Mouse (Mus musculus): Measurements from ENCODE around the gene Stard13. TPM values are rescaled to one million over a fixed set of nuclear protein-coding genes. Genes with fewer than 3 reads are reported as not detected.
A peak's percentile ranks its signal among the peaks of the same experiment; 100 is the strongest.

The Stard13 gene
- polyA plus RNA-seq, 1 experiment from 2014 or later: 19.1 TPM

DNA sequence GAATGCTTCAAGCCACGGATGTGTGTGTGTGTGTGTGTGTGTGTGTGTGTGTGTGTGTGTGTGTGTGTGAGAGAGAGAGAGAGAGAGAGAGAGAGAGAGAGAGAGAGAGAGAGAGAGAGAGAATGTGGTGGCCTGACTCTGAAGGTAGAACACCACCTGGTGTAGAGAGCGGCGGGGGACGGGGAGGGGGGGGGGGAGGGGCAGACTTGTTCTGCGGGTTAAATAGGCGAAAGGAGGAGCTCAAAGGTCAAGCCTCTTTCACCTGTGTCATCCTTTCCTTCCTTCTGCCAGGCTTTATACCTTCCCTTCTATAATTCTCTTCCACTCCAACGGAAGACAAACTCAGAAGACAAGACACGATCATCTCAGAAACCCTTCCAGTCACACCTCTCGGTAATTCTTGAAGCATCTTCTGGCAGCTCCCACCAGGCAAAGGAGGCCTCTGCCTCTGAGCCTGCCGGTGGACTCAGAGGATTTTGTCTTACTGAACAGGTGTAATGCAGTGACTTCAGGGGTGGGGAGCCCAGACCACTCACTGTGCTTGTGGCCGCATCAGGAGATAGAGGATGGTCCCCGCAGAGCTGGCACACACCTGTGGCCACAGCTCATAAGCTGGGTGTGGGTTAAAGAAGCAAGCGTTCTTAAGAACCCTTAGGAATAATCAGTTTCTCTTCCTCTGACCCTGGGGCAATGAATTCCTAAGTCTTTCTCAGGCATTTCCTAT is 898 bp downstream of the Stard13 start:
- peaks cover 13% of the 10 kb centered on the region for H3K4me1 ChIP-seq (ENCODE audit: control insufficient read depth, insufficient read depth, low read length)
- H3K9ac ChIP-seq (ENCODE audit: low read length): peak overlapping the region; percentile 85
- no peaks in the 10 kb centered on the region for H3K36me3 ChIP-seq (ENCODE audit: control insufficient read depth, insufficient read depth, low read length)
- H3K4me2 ChIP-seq (ENCODE audit: low read depth, low read length): peak overlapping the region; percentile 99
- ATAC-seq (ENCODE audit: insufficient read depth, low FRiP score): no peak
- no peaks in the 10 kb centered on the region for H3K9me3 ChIP-seq (replicated peaks; ENCODE audit: control insufficient read depth, low read length)
- 20% methylated on average over 13 of the region's 13 CpGs for WGBS
- no peaks in the 10 kb centered on the region for H3K27me3 ChIP-seq (ENCODE audit: control insufficient read depth, insufficient read depth, low read length)
- peak overlapping the region; percentile 70 for H3K4me3 ChIP-seq (replicated peaks; ENCODE audit: low read length)
- H3K27ac ChIP-seq (ENCODE audit: low read length): peak overlapping the region; percentile 18

DNA sequence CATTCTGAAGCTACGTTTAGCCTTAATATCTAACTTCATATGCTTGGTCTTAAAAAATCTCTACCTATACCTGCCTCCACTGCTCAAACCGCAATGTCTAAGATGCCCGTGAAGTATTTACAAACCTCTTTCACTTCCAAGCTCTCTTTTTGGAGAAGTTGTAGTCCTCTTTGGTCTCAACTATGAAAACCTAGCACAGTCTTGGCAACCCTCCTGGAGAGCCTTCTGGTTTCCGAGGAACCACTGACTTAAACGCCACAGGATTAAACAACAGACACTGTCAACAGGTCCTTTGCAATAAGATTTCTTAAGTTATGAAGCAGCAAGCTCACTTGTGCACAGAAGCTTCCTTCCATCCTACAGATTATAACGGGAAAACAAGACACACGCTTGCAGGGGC is 1.8 kb downstream of the Stard13 start:
- ATAC-seq (ENCODE audit: insufficient read depth, low FRiP score): no peak
- H3K4me3 ChIP-seq (replicated peaks; ENCODE audit: low read length): no peak overlapping the region
- H3K4me2 ChIP-seq (ENCODE audit: low read depth, low read length): no peak overlapping the region
- no peak overlapping the region for H3K9ac ChIP-seq (ENCODE audit: low read length)
- H3K36me3 ChIP-seq (ENCODE audit: control insufficient read depth, insufficient read depth, low read length): no peaks in the 10 kb centered on the region
- H3K9me3 ChIP-seq (replicated peaks; ENCODE audit: control insufficient read depth, low read length): no peaks in the 10 kb centered on the region
- 84% methylated on average over 7 of the region's 7 CpGs for WGBS
- no peaks in the 10 kb centered on the region for H3K27me3 ChIP-seq (ENCODE audit: control insufficient read depth, insufficient read depth, low read length)
- H3K27ac ChIP-seq (ENCODE audit: low read length): no peak overlapping the region; the same call in 1 of the 2 replicates
- H3K4me1 ChIP-seq (ENCODE audit: control insufficient read depth, insufficient read depth, low read length): peaks cover 13% of the 10 kb centered on the region

DNA sequence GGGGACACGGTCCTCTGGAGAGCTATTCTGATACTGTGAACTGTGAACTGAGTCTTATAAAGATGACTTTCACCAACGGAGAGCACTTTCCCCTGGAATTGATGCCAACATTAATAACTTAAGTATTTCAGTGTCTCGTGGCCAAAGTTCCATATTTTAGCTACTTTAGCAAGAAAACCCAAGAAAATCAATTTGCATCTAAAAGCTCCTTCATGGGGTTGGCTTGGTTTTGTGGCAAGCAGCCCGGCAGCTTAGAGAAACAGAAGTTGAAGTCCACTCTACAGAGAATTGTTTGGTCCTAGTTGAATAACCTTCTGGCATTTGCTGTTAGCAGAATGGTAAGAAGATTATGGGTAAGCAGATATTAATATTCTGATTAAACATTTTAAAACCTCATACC is 2.2 kb downstream of the Stard13 start:
- Histone ChIP-seq H3K27ac (ENCODE audit: low read length) (no peak overlapping the region), H3K9ac (ENCODE audit: low read length) (no peak overlapping the region), H3K4me1 (ENCODE audit: control insufficient read depth, insufficient read depth, low read length) (peaks cover 13% of the 10 kb centered on the region), H3K4me3 (replicated peaks; ENCODE audit: low read length) (no peak overlapping the region), H3K36me3 (ENCODE audit: control insufficient read depth, insufficient read depth, low read length) (no peaks in the 10 kb centered on the region), H3K4me2 (ENCODE audit: low read depth, low read length) (no peak overlapping the region), H3K9me3 (replicated peaks; ENCODE audit: control insufficient read depth, low read length) (no peaks in the 10 kb centered on the region), H3K27me3 (ENCODE audit: control insufficient read depth, insufficient read depth, low read length) (no peaks in the 10 kb centered on the region)
- ATAC-seq (ENCODE audit: insufficient read depth, low FRiP score): no peak
- WGBS: 64% methylated on average over 4 of the region's 4 CpGs

DNA sequence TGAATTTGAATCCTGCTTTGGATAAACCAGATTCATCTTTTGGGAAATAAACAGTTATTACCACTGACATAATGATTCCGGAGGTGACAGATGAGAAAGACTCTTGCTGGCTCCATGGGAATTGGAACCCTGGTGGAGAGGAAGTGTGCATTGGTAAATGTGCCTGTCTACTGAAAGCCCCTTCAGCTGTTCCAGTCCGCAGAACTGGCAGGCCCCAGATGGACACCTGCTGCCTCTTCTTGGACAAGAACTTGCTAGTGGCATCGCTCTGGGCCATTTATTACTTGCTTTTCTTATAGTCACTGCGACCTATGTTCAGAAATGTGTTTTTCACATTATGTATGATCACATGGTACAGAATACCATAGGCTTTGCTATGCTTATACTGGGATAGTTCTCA is 3.2 kb downstream of the Stard13 start:
- H3K27me3 ChIP-seq (ENCODE audit: control insufficient read depth, insufficient read depth, low read length): no peaks in the 10 kb centered on the region
- peaks cover 13% of the 10 kb centered on the region for H3K4me1 ChIP-seq (ENCODE audit: control insufficient read depth, insufficient read depth, low read length)
- WGBS: 86% methylated on average over 4 of the region's 4 CpGs
- H3K27ac ChIP-seq (ENCODE audit: low read length): no peak overlapping the region
- H3K4me2 ChIP-seq (ENCODE audit: low read depth, low read length): no peak overlapping the region
- no peak overlapping the region for H3K9ac ChIP-seq (ENCODE audit: low read length)
- H3K4me3 ChIP-seq (replicated peaks; ENCODE audit: low read length): no peak overlapping the region
- H3K36me3 ChIP-seq (ENCODE audit: control insufficient read depth, insufficient read depth, low read length): no peaks in the 10 kb centered on the region
- no peak for ATAC-seq (ENCODE audit: insufficient read depth, low FRiP score)
- H3K9me3 ChIP-seq (replicated peaks; ENCODE audit: control insufficient read depth, low read length): no peaks in the 10 kb centered on the region

DNA sequence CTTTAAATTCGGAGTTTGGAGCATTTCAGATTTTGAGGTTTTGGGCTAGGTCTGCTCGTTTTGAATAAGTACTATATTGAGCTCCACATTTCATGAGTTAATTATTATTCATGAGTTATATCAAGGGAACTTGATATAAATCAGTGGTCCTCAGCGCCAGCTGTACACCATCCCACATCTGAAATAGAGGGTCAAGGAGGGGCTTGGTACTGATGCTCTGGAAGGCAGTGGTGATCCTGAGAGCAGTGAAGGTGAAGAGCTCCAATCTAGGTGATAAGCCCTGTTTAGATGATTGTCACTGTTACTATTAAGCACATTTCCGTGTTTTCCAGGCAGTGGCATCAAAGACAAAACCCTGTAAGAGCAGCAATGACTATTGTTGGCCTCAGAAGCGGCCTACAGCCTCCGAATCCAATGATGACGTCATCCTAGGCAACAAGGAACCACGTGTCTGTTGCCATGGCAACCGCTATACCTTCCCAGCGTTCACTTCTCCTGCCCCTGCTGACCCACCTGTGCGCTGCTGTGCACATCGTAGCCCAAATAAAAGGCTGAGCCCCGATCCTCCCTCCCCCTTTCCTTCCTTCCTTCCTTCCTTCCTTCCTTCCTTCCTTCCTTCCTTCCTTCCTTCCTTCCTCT is 5.2 kb downstream of the Stard13 start:
- Histone ChIP-seq H3K27ac (ENCODE audit: low read length) (no peak overlapping the region), H3K9me3 (replicated peaks; ENCODE audit: control insufficient read depth, low read length) (no peaks in the 10 kb centered on the region), H3K4me2 (ENCODE audit: low read depth, low read length) (no peak overlapping the region), H3K4me1 (ENCODE audit: control insufficient read depth, insufficient read depth, low read length) (peaks cover 13% of the 10 kb centered on the region), H3K27me3 (ENCODE audit: control insufficient read depth, insufficient read depth, low read length) (no peaks in the 10 kb centered on the region), H3K9ac (ENCODE audit: low read length) (no peak overlapping the region), H3K36me3 (ENCODE audit: control insufficient read depth, insufficient read depth, low read length) (no peaks in the 10 kb centered on the region), H3K4me3 (replicated peaks; ENCODE audit: low read length) (no peak overlapping the region)
- WGBS: 70% methylated on average over 13 of the region's 13 CpGs
- no peak for ATAC-seq (ENCODE audit: insufficient read depth, low FRiP score)

DNA sequence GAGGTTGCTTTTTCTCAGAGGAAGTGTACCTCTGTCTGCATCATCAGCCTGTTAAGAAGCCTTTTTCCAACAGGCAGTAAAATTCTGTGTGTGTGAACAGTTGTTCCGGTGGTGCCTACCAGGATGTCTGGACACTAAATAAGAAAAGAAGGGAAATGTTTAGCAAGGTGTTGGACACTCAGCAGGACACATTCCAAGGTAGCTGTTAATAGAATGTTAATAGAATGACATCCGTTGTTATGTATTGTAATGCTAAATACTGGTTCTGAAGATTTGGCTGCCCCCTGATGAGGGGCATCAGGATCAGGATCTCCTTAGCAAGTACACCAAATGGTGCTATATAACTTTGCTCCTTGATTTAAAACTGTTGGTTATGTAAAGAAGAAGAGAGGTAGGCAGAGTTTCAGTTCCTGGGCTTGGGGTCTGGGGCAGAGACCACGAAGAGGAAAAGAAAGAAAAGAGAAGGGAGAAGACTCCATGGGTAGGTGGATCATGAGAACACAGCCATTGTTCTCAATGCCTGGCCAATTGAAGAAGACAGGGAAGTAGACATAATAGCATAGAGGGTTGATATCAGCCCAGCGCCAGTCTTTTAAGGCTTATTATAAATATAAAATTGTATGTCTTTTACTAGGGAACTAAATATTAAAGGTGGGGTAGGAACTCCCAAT is 9.8 kb downstream of the Stard13 start:
- Histone ChIP-seq H3K9ac (ENCODE audit: low read length) (no peak overlapping the region), H3K4me2 (ENCODE audit: low read depth, low read length) (no peak overlapping the region), H3K9me3 (replicated peaks; ENCODE audit: control insufficient read depth, low read length) (no peaks in the 10 kb centered on the region), H3K4me3 (replicated peaks; ENCODE audit: low read length) (no peak overlapping the region), H3K27me3 (ENCODE audit: control insufficient read depth, insufficient read depth, low read length) (no peaks in the 10 kb centered on the region), H3K36me3 (ENCODE audit: control insufficient read depth, insufficient read depth, low read length) (no peaks in the 10 kb centered on the region), H3K4me1 (ENCODE audit: control insufficient read depth, insufficient read depth, low read length) (no peaks in the 10 kb centered on the region), H3K27ac (ENCODE audit: low read length) (no peak overlapping the region)
- ATAC-seq (ENCODE audit: insufficient read depth, low FRiP score): no peak
- 68% methylated on average over 4 of the region's 4 CpGs for WGBS

DNA sequence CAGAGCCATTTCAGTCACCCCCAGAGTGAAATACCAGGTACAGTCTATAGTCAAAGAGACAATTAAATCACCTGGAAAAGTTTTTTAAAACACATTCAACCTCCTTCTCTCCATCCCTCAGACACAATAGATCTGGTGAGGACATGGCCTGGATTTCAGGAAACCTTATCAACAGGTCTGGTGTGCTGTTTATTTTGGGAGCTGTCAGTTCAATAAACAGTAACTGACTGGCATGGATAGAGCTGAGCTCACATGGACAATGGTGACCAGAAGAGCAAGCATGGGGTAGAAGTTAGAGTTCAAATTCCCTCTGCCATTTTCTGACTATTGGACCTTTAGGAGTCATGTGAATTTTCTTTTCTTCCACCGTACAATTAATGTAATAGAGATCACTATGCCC is 10.8 kb downstream of the Stard13 start:
- no peak for ATAC-seq (ENCODE audit: insufficient read depth, low FRiP score)
- Histone ChIP-seq H3K4me2 (ENCODE audit: low read depth, low read length) (no peak overlapping the region), H3K9me3 (replicated peaks; ENCODE audit: control insufficient read depth, low read length) (no peaks in the 10 kb centered on the region), H3K36me3 (ENCODE audit: control insufficient read depth, insufficient read depth, low read length) (no peaks in the 10 kb centered on the region), H3K4me1 (ENCODE audit: control insufficient read depth, insufficient read depth, low read length) (no peaks in the 10 kb centered on the region), H3K4me3 (replicated peaks; ENCODE audit: low read length) (no peak overlapping the region), H3K27ac (ENCODE audit: low read length) (no peak overlapping the region), H3K27me3 (ENCODE audit: control insufficient read depth, insufficient read depth, low read length) (no peaks in the 10 kb centered on the region), H3K9ac (ENCODE audit: low read length) (no peak overlapping the region)
- WGBS: 96% methylated on average over 1 of the region's 1 CpGs

DNA sequence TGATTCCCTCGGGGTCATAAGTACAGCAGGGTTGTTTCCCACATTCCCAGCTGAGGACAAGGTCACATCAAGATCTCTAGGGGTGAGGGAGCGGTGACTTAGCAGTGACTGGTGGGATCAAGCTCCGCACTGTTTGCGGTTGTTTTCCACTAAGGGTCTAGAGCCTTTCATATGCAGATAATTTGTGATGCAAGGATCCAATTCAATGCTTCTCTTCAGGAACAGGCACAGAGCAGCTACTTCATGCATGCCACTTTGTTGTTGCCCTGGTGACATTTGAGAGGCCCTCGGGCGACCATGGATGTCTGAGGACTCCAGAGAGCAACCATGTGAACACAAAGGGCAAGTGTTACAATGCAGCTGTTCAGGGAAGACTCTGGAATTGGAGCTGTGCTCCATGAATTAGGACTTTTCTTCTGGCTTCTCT is 14.9 kb downstream of the Stard13 start:
- no peaks in the 10 kb centered on the region for H3K9me3 ChIP-seq (replicated peaks; ENCODE audit: control insufficient read depth, low read length)
- no peaks in the 10 kb centered on the region for H3K36me3 ChIP-seq (ENCODE audit: control insufficient read depth, insufficient read depth, low read length)
- H3K4me1 ChIP-seq (ENCODE audit: control insufficient read depth, insufficient read depth, low read length): no peaks in the 10 kb centered on the region
- H3K9ac ChIP-seq (ENCODE audit: low read length): no peak overlapping the region
- no peak overlapping the region for H3K4me2 ChIP-seq (ENCODE audit: low read depth, low read length)
- H3K4me3 ChIP-seq (replicated peaks; ENCODE audit: low read length): no peak overlapping the region
- 67% methylated on average over 6 of the region's 6 CpGs for WGBS
- peak; percentile 44; the same call in 1 of the 2 replicates for ATAC-seq (ENCODE audit: insufficient read depth, low FRiP score)
- no peak overlapping the region for H3K27ac ChIP-seq (ENCODE audit: low read length)
- H3K27me3 ChIP-seq (ENCODE audit: control insufficient read depth, insufficient read depth, low read length): no peaks in the 10 kb centered on the region

DNA sequence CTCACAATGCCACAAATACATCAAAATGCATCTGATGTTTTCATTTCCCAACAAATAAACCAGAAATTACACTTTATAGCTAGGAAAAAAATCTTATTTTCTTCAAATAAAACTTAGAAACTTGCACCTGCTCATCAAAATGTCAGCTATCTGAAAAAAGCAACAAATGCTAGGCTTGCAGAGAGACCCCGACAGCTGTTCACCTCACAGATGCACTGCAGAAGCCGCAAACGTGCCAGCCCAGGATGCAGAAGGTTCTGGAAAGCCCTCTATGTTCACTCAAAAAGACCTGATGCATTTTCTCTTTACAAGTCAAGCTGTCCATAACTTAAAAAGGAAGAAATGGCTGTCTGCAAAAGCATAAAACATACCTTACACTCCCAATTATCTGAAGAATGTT is 20.5 kb downstream of the Stard13 start:
- Histone ChIP-seq H3K36me3 (ENCODE audit: control insufficient read depth, insufficient read depth, low read length) (no peaks in the 10 kb centered on the region), H3K27me3 (ENCODE audit: control insufficient read depth, insufficient read depth, low read length) (no peaks in the 10 kb centered on the region), H3K4me1 (ENCODE audit: control insufficient read depth, insufficient read depth, low read length) (no peaks in the 10 kb centered on the region), H3K4me2 (ENCODE audit: low read depth, low read length) (no peak overlapping the region), H3K4me3 (replicated peaks; ENCODE audit: low read length) (no peak overlapping the region), H3K27ac (ENCODE audit: low read length) (no peak overlapping the region), H3K9me3 (replicated peaks; ENCODE audit: control insufficient read depth, low read length) (no peaks in the 10 kb centered on the region), H3K9ac (ENCODE audit: low read length) (no peak overlapping the region)
- no peak for ATAC-seq (ENCODE audit: insufficient read depth, low FRiP score)
- WGBS: 73% methylated on average over 3 of the region's 3 CpGs
